Mouse (Mus musculus): ENCODE measurements around the gene Nol3. TPM values are rescaled to one million over a fixed set of nuclear protein-coding genes. Genes with fewer than 3 reads are reported as not detected.
A peak's percentile ranks its signal among the peaks of the same experiment; 100 is the strongest.

Nol3 gene
- polyA plus RNA-seq, 1 experiment from 2014 or later, result 1.2 TPM

GRCm38 (mm10) chr8:105312891-105313481 lies 37.0 kb downstream of the Nol3 start:
- WGBS, result 90% methylated on average over 8 of the region's 8 CpGs
- Histone ChIP-seq H3K4me3 (ENCODE audit: low read depth, low read length) (no peak overlapping the region), H3K9ac (ENCODE audit: low read length) (no peak overlapping the region), H3K27me3 (ENCODE audit: control insufficient read depth, insufficient read depth, low read length) (no peaks in the 10 kb centered on the region), H3K36me3 (ENCODE audit: control insufficient read depth, insufficient read depth, low read length) (peaks cover 14% of the 10 kb centered on the region), H3K4me2 (replicated peaks; ENCODE audit: low read depth) (no peak overlapping the region), H3K4me1 (replicated peaks; ENCODE audit: control insufficient read depth, insufficient read depth) (no peaks in the 10 kb centered on the region), H3K9me3 (ENCODE audit: control insufficient read depth, low read length) (no peaks in the 10 kb centered on the region), H3K27ac (replicated peaks) (no peak overlapping the region)
- ATAC-seq (ENCODE audit: low FRiP score, low TSS enrichment) (no peak), DNase-seq (ENCODE audit: low spot score) (no peak)
- TF ChIP-seq EP300 (optimal IDR thresholded peaks at IDR 0.05) (no peak), CTCF (IDR thresholded peaks at IDR 0.05; ENCODE audit: low read depth) (no peak)

- DNase-seq (ENCODE audit: low spot score) (no peak), ATAC-seq (ENCODE audit: low FRiP score, low TSS enrichment) (no peak)
- H3K9me3 ChIP-seq (ENCODE audit: control insufficient read depth, low read length), result no peaks in the 10 kb centered on the region
- H3K27me3 ChIP-seq (ENCODE audit: control insufficient read depth, insufficient read depth, low read length), result no peaks in the 10 kb centered on the region
- no peak overlapping the region for H3K9ac ChIP-seq (ENCODE audit: low read length)
- no peaks in the 10 kb centered on the region for H3K4me1 ChIP-seq (replicated peaks; ENCODE audit: control insufficient read depth, insufficient read depth)
- TF ChIP-seq EP300 (optimal IDR thresholded peaks at IDR 0.05) (no peak), CTCF (IDR thresholded peaks at IDR 0.05; ENCODE audit: low read depth) (no peak)
- WGBS, result 79% methylated on average over 9 of the region's 9 CpGs
- no peak overlapping the region for H3K4me2 ChIP-seq (replicated peaks; ENCODE audit: low read depth)
- peaks cover 13% of the 10 kb centered on the region for H3K36me3 ChIP-seq (ENCODE audit: control insufficient read depth, insufficient read depth, low read length)
- no peak overlapping the region for H3K27ac ChIP-seq (replicated peaks)
- H3K4me3 ChIP-seq (ENCODE audit: low read depth, low read length), result no peak overlapping the region
Measured at GRCm38 (mm10) chr8:105313622-105314402, 37.9 kb downstream of the Nol3 start.

GRCm38 (mm10) chr8:105315073-105315769 lies 39.3 kb downstream of the Nol3 start:
- TF ChIP-seq EP300 (optimal IDR thresholded peaks at IDR 0.05), result no peak
- no peak for TF ChIP-seq CTCF (IDR thresholded peaks at IDR 0.05; ENCODE audit: low read depth)
- H3K36me3 ChIP-seq (ENCODE audit: control insufficient read depth, insufficient read depth, low read length), result peaks cover 13% of the 10 kb centered on the region; the same call in 1 of the 2 replicates
- DNase-seq (ENCODE audit: low spot score) (no peak), ATAC-seq (ENCODE audit: low FRiP score, low TSS enrichment) (no peak)
- H3K27ac ChIP-seq (replicated peaks), result no peak overlapping the region
- H3K4me2 ChIP-seq (replicated peaks; ENCODE audit: low read depth), result no peak overlapping the region
- H3K9me3 ChIP-seq (ENCODE audit: control insufficient read depth, low read length), result no peaks in the 10 kb centered on the region
- H3K4me1 ChIP-seq (replicated peaks; ENCODE audit: control insufficient read depth, insufficient read depth), result no peaks in the 10 kb centered on the region
- 87% methylated on average over 18 of the region's 18 CpGs for WGBS
- H3K4me3 ChIP-seq (ENCODE audit: low read depth, low read length), result no peak overlapping the region
- H3K9ac ChIP-seq (ENCODE audit: low read length), result no peak overlapping the region
- H3K27me3 ChIP-seq (ENCODE audit: control insufficient read depth, insufficient read depth, low read length), result no peaks in the 10 kb centered on the region

GRCm38 (mm10) chr8:105317941-105318340 lies 42.0 kb downstream of the Nol3 start:
- TF ChIP-seq EP300 (optimal IDR thresholded peaks at IDR 0.05) (no peak), CTCF (IDR thresholded peaks at IDR 0.05; ENCODE audit: low read depth) (no peak)
- Histone ChIP-seq H3K36me3 (ENCODE audit: control insufficient read depth, insufficient read depth, low read length) (peaks cover 12% of the 10 kb centered on the region; the same call in 1 of the 2 replicates), H3K9me3 (ENCODE audit: control insufficient read depth, low read length) (no peaks in the 10 kb centered on the region), H3K4me1 (replicated peaks; ENCODE audit: control insufficient read depth, insufficient read depth) (no peaks in the 10 kb centered on the region), H3K27ac (replicated peaks) (no peak overlapping the region), H3K27me3 (ENCODE audit: control insufficient read depth, insufficient read depth, low read length) (no peaks in the 10 kb centered on the region), H3K9ac (ENCODE audit: low read length) (no peak overlapping the region), H3K4me3 (ENCODE audit: low read depth, low read length) (no peak overlapping the region), H3K4me2 (replicated peaks; ENCODE audit: low read depth) (no peak overlapping the region)
- 82% methylated on average over 4 of the region's 4 CpGs for WGBS
- ATAC-seq (ENCODE audit: low FRiP score, low TSS enrichment) (no peak; the same call in 1 of the 2 replicates), DNase-seq (ENCODE audit: low spot score) (peak; percentile 13)

GRCm38 (mm10) chr8:105318662-105319190 lies 42.8 kb downstream of the Nol3 start:
- WGBS, result 78% methylated on average over 11 of the region's 11 CpGs
- H3K36me3 ChIP-seq (ENCODE audit: control insufficient read depth, insufficient read depth, low read length), result peaks cover 11% of the 10 kb centered on the region; the same call in 1 of the 2 replicates
- no peak overlapping the region for H3K4me2 ChIP-seq (replicated peaks; ENCODE audit: low read depth)
- no peak for ATAC-seq (ENCODE audit: low FRiP score, low TSS enrichment)
- no peak overlapping the region for H3K9ac ChIP-seq (ENCODE audit: low read length)
- H3K9me3 ChIP-seq (ENCODE audit: control insufficient read depth, low read length), result no peaks in the 10 kb centered on the region
- H3K4me3 ChIP-seq (ENCODE audit: low read depth, low read length), result no peak overlapping the region
- H3K27ac ChIP-seq (replicated peaks), result no peak overlapping the region
- H3K27me3 ChIP-seq (ENCODE audit: control insufficient read depth, insufficient read depth, low read length), result no peaks in the 10 kb centered on the region
- no peaks in the 10 kb centered on the region for H3K4me1 ChIP-seq (replicated peaks; ENCODE audit: control insufficient read depth, insufficient read depth)
- DNase-seq (ENCODE audit: low spot score), result peak; percentile 10
- TF ChIP-seq CTCF (IDR thresholded peaks at IDR 0.05; ENCODE audit: low read depth) (no peak), EP300 (optimal IDR thresholded peaks at IDR 0.05) (no peak)

All from stomach, postnatal 0 days (tissue).